Mouse (Mus musculus) monocyte, adult 5-6 weeks (primary cell): ENCODE measurements around the gene Batf. TPM values are rescaled to one million over a fixed set of nuclear protein-coding genes. Genes with fewer than 3 reads are reported as not detected.

Source experiments
- ATAC-seq: fragments of 153-309, 156-312 bp; replicated peaks from 2 replicates; pipeline ENCODE4 v1.8.0; 2017; ENCODE audit warnings: mild to moderate bottlenecking; ENCODE audit not compliant: low TSS enrichment, insufficient number of reproducible peaks, severe bottlenecking, poor library complexity, low FRiP score
- total RNA-seq: library from RNA; stranded (forward); fragments of 200-1000, 200-491, 200-594 nt; gene quantifications from 3 replicates; pipeline ENCODE4 v1.2.3, GENCODE M21; 2017

Gene Batf
- total RNA-seq, 1 experiment from 2014 or later = 28.7 TPM

DNA sequence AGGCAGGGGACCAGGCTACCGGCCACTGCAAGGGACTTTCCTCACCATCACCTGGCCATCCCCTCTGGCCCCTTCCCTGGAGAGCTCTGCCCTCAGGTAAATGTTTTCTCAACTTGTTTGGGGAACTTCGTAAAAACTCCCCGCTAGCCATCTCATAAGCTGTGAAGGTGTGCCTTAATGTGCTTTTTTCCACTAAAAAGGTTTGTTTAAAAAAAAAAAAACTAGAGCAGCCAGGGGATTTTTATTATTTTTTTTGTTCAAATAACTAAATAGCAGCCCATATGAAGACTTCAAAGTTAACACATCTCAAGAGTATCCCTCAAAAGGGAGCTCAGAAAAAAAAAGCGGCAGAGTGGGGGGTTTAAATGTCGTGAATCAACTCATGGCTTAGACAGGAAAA lies 7.4 kb upstream of the Batf start:
- no peak for ATAC-seq

DNA sequence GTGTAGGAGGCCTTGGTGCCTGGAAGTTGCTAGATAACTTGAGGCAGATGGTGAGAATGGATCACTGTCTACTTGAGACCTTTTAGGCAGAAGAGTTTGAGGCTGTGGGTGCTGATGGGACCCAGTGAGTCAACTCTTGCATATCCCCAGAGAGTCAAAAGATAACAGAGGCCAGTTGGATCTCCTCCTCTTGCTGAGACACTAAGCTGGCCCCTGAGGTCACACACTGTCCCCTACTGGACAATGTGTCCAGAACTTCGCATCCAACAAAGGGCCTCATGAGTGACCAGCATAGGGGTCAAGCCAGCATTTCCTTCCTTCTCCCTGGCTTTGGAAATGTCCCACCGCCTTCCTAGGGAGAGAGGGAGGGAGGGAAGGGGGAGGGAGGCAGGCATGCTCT lies 6.7 kb upstream of the Batf start:
- ATAC-seq = no peak

DNA sequence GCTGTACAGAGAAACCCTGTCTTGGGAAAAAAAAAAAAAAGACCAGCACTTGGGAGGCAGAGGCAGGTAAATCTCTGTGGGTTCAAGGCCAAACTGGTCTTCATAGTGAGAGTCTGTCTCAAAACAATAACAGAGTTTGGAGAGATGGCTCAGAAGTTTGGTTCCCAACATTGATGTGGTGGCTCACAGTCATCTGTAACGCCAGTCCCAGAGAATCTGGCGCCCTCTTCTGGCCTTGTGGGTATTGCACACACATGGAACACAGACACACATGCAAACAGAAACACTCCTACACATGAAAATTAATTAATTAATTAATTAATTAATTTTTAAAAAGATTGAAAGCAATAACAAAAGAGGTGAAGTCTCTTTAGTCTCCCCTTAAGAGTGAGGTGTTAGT lies 4.1 kb upstream of the Batf start:
- ATAC-seq = no peak

DNA sequence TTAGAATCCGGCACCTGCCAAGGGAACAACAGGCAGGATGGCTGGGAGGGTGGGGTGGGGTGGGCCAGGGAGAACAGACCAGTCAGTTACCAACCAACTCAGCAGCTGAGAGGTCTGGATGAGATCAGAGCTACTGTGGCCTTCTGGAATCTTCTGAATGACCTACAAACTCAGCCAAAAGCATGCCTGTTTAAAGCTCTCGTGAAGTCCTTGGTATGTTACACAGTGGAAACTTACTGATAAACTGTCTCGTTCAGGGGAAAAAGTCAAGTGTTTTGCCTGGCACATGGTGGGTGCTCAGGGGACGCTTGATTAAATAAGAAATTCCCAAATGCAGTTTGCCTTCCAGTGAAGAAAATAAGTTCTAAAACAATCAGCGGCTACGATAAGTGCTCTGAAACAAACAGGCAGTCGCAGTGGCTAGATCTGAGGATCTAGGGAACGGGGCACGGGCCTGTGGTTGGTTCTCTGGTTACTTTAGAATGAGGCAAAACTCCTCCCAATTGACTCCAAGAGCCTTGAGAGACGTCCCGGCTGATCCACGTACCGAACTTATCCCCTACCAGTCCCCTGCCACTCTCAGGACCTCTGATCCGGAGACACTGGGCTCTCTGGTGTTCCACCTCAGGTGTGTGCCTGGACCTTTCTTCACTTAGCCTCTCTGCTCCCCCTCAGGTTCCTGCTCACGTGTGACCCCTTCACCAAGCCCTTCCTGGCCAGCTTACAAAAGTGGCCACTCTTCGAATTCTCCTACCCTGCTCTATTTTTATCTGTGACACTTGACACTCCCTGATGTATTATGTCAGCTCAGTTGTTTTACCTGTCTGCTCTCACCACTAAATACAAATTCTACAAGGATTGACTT lies 1.8 kb upstream of the Batf start:
- no peak for ATAC-seq

DNA sequence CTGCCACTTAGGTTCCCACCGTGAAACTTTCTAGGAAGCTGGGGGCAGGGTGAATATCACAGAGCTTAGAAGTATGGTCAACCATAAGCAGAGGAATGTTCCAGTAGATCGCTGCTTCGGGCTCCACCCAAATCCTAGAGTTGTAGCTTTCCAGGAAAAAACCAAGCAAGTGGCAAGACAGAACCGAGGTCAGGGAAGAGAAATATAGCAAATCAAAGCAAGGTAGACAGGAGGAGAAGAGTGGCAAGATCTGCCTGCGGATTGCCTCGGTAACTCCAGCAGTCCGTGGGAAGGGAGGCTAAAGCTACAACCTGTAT lies 706 bp downstream of the Batf start:
- ATAC-seq = no peak

DNA sequence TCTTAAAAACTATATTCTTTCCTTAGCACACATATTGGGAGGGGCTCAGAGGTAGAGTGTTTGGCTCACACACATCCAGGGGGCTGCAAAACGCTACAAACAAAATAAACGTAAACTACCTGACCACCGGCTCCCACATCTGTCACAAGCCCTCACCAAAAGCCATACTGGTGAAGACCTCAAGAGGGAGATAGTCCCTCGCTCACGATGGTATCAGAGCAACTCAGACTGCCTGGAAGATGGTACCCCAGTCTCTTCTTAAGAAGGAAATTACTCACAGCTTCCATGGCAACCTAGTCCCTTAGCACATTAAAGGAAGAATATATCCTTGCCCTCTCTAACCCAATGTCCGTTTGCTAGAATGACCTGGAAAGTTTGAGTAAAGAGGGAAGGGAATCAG lies 1.4 kb downstream of the Batf start:
- peak; percentile 55 for ATAC-seq

DNA sequence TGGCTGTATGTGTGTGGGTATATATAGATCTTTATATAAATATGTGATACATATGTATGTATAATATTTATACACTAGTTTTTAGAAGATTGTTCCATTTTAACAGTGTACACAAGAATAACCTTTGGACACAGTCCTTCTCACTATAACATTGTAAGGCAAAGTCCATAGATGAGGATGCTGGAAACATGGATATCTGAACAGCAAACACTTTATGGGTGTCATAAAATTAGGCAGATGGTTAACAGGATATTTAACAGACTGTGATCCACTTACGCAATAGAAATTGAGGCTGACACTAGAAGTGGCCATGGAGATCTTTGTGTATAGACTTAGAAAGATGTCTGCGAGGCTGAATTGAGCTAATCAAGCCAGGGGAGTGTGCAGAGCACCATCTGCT lies 9.3 kb downstream of the Batf start:
- ATAC-seq = no peak

DNA sequence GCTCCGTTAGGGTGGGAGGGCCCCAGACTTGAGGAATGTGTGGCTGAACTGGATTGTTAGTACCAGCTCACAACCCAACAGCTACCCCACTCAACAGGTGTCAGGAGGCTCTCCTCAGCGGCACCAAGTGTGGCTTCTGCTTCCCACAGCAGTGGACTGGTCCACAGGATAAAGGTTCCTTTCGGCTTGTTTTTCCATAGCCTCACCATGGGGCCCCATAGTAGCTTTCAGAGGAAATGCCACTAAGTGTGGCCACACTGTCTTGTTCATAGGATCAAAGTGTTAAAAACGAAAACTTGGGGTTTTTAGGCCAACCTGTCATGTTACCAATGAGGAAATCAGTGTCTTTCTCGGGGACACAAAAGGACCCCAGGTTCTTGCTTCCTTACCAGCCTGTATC lies 10.0 kb downstream of the Batf start:
- no peak for ATAC-seq

DNA sequence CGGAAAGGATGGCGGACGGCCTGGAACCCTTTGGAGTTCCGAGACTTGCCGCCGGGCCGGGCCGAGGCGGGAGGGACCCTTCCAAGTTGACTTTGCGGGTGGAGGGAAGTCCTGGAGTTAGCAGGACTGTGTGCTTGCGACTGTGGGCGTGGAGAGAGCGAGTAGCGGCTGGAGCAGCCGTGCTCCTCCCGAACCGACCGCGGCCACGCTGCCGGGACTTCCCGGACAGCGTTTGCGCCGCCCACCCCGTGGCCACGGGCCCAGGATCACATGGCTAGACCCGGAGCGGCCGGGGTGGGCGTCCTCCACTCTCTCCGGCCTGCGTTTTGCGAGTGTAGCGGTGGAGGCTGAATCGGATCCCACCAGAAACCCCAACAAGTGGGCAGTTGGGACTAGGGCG lies 11.7 kb downstream of the Batf start:
- peak; percentile 87 for ATAC-seq

DNA sequence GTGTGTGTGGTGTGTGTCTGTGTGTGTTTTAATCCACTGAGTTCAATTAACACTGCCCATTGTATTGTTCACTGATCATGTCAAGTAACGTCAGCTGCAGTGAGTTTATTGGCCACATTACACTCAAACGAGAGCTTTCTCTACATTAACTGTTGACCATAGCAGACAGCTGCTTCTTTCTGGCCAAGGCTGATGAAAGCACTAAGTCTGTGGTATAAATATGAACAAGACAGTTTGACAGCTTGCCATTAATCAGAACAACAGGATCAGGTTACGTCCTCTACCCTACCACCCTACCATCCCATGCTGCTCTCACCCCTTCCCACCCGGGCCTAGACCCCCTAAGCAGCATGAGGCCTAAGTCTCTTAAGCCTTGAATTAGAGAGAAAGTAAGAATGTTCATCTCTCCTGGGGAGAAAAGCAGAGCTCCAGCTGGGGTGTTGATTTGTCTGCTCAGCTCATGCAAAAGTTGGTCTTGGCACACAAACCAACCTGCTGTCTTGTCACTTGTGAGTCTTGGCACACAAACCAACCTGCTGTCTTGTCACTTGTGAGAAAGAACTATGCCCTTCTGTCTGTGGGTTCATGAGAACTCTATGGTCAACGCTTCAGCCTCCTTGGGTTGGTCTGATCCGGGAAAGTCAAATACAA lies 13.8 kb downstream of the Batf start:
- no peak for ATAC-seq

DNA sequence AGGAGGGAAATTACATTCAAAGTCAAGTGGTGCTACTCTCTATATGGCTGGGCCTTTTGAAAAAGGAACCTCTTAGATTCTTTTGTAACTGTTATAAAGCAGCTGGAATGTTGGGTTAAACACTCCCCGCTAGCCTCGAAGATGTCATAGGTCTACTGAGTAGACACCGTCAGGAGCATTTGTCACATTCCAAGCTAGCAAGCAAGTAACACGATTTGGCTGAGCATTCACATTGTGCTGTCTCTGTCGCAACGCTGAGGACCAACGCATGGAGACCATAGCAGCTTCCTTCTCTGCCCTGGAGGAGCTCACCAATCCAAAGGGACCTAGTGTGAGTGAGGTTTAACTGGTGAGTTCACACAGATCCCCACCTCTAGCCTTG lies 14.4 kb downstream of the Batf start:
- no peak for ATAC-seq

DNA sequence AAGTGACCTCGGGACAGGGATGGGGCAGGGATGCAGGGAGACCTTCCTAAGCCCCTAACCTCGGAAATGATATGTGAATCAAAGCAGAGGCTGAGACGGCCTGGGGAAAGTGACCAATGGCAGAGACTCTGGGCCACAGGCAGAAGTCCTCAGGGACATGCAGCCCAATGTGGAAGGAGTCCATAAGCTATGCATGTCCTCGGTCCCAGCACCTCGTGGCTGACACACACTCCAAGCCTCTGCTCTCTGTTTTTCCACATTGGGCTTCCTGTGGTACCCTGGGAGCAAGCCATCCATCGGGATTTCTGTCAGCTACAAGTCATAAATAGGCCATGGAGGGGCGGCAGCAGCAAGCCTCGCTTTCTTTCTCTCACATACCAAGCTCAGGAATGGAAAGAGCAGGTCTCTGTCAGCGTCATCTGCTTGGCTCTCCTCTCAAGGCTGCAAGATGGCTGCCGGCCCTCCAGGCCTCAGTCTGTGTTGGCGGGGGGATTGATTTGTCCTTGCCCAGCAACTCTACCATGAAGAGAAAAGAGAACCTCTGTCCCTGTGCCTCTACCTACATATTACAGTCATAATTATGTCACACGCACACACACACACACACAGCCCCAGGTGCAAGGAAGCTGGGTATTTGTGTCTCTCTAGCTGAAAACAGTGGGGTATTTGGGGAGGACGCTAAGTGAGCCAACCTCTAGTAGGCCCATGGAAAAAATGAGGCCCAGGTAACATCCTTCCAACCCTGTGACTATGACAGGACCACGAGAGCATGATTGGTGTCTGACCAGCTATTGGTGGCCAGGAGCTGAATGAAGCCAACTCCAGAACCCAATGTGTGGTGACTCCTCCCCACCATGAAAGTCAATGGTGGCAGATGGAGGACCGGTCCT lies 15.9 kb downstream of the Batf start:
- ATAC-seq = no peak

DNA sequence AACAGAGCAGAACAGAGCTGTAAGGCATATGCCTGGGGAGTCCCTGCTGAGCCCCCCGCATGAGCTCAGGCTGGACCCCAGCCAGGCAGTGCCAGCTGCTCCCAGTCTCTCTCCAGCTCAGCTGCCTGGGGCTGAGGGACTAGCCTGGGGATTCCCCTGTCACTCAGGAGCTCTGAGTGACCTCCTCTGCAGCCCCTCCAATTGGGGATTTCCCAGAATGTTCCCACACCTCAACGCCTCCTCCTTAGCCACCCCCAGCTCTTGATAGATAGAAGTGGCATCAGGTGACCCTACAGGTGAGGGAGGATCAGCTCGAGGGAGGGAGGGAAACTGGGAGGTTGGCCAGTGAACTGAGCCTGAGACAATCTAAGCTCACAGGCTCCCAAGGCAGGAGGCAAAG lies 17.0 kb downstream of the Batf start:
- ATAC-seq = no peak

DNA sequence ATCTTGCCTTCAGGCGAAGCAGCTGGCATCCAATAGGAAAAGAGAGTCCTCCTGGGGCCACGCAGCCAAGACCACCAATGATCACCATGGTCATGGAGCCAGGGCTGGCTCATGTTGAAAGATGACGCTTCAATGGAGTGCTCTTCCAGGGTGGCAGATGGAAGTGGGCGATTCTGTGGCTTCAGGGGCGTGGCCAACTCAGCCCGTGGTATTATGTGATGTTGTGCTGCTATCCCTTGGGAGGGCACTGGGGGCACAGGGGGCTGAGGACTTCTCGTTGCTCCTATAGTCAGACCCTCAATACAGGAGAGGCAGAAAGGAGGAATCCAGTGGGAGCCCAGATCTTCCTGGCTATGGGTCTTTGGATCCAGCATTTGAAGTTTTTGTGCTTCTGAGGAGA lies 18.1 kb downstream of the Batf start:
- no peak; the same call in 1 of the 2 replicates for ATAC-seq

DNA sequence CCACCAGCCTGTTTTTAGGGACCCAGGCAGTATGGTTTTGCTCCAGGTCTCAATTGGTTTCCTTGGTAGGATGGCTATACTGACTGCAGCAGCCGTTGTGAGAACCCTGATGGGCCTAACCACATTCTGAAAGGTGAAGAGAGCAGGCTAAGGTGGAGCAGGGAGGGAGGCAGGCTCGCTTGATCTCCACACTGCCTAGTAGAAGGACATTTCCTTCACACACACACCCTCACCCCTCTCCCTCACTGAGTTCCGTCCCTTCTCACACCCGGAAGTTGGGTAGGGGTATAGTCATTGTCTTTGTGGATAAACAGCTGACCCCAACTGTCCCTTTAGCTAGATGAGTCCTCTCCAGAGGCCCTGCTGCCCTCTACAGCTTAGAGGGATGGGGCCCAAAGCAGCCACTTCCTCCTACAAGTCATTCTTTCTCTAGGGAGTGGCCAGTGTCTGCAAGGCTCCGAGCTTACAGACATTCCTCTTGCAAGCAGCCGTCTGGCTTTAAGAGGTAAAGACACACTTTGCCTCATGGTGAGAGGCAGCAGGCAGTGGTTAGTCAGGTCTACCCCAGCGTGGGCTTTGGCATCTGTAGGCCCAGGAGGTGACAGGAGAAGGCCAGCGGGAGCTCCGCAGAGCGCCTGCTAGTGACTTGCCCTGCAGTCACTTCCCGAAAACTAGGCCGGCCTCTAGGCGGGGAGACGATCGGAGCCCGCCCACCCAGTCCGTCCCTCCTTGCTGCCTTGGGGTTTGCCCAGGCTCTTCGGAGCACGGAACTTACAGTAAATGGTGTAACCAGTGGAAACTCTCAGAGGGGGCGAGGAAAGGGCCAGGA lies 18.7 kb downstream of the Batf start:
- ATAC-seq = peak; percentile 84

DNA sequence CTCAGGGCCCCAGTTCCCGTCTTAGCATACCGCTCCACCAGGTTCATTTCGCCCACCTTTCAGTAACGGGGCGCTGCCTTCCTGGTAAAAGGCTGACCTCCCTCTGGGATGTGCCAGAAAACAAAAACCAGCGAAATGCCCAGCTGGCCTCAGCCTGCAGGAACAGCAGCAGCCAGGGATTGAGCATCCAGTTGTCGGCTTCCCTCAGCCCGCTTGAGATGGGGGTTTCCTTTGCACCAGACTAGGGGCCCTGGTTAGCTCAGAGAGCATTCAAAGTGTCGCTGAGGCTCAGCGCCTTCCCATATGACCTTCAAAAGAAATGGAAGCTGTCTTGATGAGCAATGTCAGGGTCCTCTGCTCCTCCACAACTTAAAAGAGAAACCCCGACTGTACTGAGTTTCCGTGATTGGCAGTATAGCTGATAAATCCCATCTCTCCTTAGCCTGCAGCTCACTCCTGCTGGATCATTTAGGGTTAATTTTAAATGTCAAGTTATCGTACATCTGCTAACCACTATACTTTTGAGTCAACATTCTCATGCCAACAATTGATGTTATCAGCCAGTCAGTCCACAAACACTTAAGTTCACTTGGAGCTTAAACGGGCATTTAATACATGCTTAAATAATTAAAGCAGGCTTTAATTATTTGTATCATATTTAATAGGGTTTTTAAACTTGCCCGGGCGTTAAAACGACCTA lies 19.5 kb downstream of the Batf start:
- no peak for ATAC-seq

DNA sequence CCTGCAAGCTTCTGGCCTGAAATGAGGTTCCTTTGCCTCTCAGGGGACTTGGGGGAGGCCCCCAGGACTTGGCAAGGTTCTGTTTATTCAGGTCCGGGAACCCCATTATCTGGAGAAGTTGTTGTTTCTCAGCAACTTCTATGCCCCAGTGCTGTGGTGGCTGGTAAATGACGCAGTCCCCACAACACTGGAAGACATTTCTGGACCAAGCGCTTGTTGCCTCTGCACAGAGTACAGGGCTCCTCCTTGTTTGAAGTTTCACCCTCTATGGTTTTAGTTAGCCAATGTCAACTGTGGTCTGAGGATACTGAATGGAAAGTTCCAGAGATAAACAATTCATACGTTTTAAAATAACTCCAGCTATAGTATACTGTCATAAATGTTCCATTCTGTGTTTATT lies 20.4 kb downstream of the Batf start:
- ATAC-seq = no peak

DNA sequence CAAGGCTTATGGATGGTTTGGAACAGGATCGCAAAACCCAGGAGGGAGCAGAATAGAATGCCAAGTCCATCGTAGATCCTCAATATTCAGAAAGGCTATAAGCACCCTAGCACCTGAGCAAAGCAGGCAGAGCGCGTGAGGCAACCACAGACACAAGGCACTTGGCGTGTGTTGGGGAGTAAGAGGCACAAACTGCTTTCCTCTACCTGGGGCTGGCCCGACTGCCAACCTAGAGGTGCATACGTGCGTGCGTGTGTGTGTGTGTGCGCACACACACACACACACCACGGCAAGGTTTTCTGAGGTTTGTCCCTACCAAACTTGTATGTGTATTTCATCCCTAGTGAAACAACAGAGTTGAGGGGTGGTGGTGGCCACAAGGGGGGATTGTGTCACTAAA lies 20.9 kb downstream of the Batf start:
- no peak for ATAC-seq
